Mouse (Mus musculus): ENCODE measurements around the gene C1ra. TPM values are rescaled to one million over a fixed set of nuclear protein-coding genes. Genes with fewer than 3 reads are reported as not detected.
"Not testable (repeated sequence)": the region's sequence is repeated elsewhere in the genome, so short reads cannot be mapped to it uniquely, and the experiment has no call there.

Gene C1ra
- polyA plus RNA-seq, 1 experiment: 74.5 TPM

- DNase-seq (ENCODE audit: low spot score): no peak
Measured at GRCm38 (mm10) chr6:124544466-124544865, 32.3 kb downstream of the C1ra start.

- DNase-seq (ENCODE audit: low spot score): no peak
Measured at GRCm38 (mm10) chr6:124545425-124545824, 33.2 kb downstream of the C1ra start.

GRCm38 (mm10) chr6:124547979-124548378 is 35.8 kb downstream of the C1ra start:
- not testable (repeated sequence) for DNase-seq (ENCODE audit: low spot score)

GRCm38 (mm10) chr6:124549023-124549550 is 36.9 kb downstream of the C1ra start:
- no peak for DNase-seq (ENCODE audit: low spot score)

GRCm38 (mm10) chr6:124552766-124553165 is 40.6 kb downstream of the C1ra start:
- no peak for DNase-seq (ENCODE audit: low spot score)

- not testable (repeated sequence) for DNase-seq (ENCODE audit: low spot score)
Measured at GRCm38 (mm10) chr6:124555956-124556355, 43.8 kb downstream of the C1ra start.

- DNase-seq (ENCODE audit: low spot score): not testable (repeated sequence)
Measured at GRCm38 (mm10) chr6:124561156-124561555, 49.0 kb downstream of the C1ra start.

- not testable (repeated sequence) for DNase-seq (ENCODE audit: low spot score)
Measured at GRCm38 (mm10) chr6:124561611-124562010, 49.4 kb downstream of the C1ra start.

GRCm38 (mm10) chr6:124570026-124570425 is 57.8 kb downstream of the C1ra start, which contains the start of gene C1rb:
TSS of gene C1rb (plus strand) at chr6:124570294.
- no peak for DNase-seq (ENCODE audit: low spot score)

Other genes with a start within 250 kb of the C1ra start
- gene Cd163, start 207.7 kb upstream of the C1ra start, polyA plus RNA-seq (2012; rRNA removed): 4.9 and 10.5 TPM in 2 replicates
- 36.7 and 41.2 TPM in 2 replicates for gene Pex5, start 97.3 kb upstream of the C1ra start, polyA plus RNA-seq (2012; rRNA removed)
- gene Clstn3, start 47.6 kb upstream of the C1ra start, polyA plus RNA-seq (2012; rRNA removed): 1.4 and 1.6 TPM in 2 replicates
- 5.0 and 6.3 TPM in 2 replicates for gene C1rl, start 19.3 kb upstream of the C1ra start, polyA plus RNA-seq (2012; rRNA removed)
- 327 and 369 TPM in 2 replicates for gene C1s1, start 30.0 kb downstream of the C1ra start, polyA plus RNA-seq (2012; rRNA removed)
- gene C1rb, start 57.9 kb downstream of the C1ra start, polyA plus RNA-seq (2012; rRNA removed): 0.08 and 0.09 TPM in 2 replicates
- gene C1s2, start 123.7 kb downstream of the C1ra start, polyA plus RNA-seq (2012; rRNA removed): 0.52 and 0.57 TPM in 2 replicates
- 84.5 and 91.6 TPM in 2 replicates for gene Lpcat3, start 150.6 kb downstream of the C1ra start, polyA plus RNA-seq (2012; rRNA removed)
- 73.3 and 84.5 TPM in 2 replicates for gene Emg1, start 199.8 kb downstream of the C1ra start, polyA plus RNA-seq (2012; rRNA removed)
- gene Phb2, start 199.9 kb downstream of the C1ra start, polyA plus RNA-seq (2012; rRNA removed): 111 and 120 TPM in 2 replicates
- 17.0 and 18.2 TPM in 2 replicates for gene Ptpn6, start 226.3 kb downstream of the C1ra start, polyA plus RNA-seq (2012; rRNA removed)
- 214 and 229 TPM in 2 replicates for gene Grcc10, start 229.0 kb downstream of the C1ra start, polyA plus RNA-seq (2012; rRNA removed)
- gene Gm45234, start 243.6 kb downstream of the C1ra start, polyA plus RNA-seq (2012; rRNA removed): not detected in 2 replicates
- 11.3 and 32.9 TPM in 2 replicates for gene Atn1, start 244.1 kb downstream of the C1ra start, polyA plus RNA-seq (2012; rRNA removed)

Data from urinary bladder, adult 2 months (tissue).